Mouse (Mus musculus) hindbrain, embryonic 10.5 days (tissue): ENCODE results near the gene Creb1. TPM values are rescaled to one million over a fixed set of nuclear protein-coding genes. Genes with fewer than 3 reads are reported as not detected.

Source experiments
- DNase-seq: peaks from one replicate; pipeline ENCODE4 v3.0.0-alpha.2; 2017; ENCODE audit warnings: low spot score
- H3K27ac ChIP-seq: fragments of 300-500 bp; sonication (generic); 2 replicates; pipeline ENCODE4 v1.5.1; 2016; ENCODE audit warnings: mild to moderate bottlenecking, moderate library complexity
- H3K27me3 ChIP-seq: fragments of 300-500 bp; sonication (generic); 2 replicates; pipeline ENCODE4 v1.6.1; 2016; ENCODE audit warnings: mild to moderate bottlenecking; ENCODE audit not compliant: poor library complexity, insufficient read depth, severe bottlenecking
- H3K36me3 ChIP-seq: fragments of 300-500 bp; sonication (generic); 2 replicates; pipeline ENCODE4 v1.6.1; 2016; ENCODE audit warnings: mild to moderate bottlenecking, moderate library complexity
- H3K4me1 ChIP-seq: fragments of 300-500 bp; sonication (generic); replicated peaks from 2 replicates; pipeline ENCODE4 v1.6.1; 2016; ENCODE audit warnings: mild to moderate bottlenecking
- H3K4me3 ChIP-seq: fragments of 300-500 bp; sonication (generic); 2 replicates; pipeline ENCODE4 v1.5.1; 2016; ENCODE audit warnings: mild to moderate bottlenecking, moderate library complexity
- H3K9me3 ChIP-seq: fragments of 300-500 bp; sonication (generic); 2 replicates; pipeline ENCODE4 v1.6.1; 2016; ENCODE audit warnings: mild to moderate bottlenecking, moderate library complexity
- WGBS: fragments of 180-500 bp; shearing (Covaris S2); methylation state at CpG from one replicate; pipeline ENCODE4 v1.1.7; 2016; 5-methylcytosine and 5-hydroxymethylcytosine counted together
- polyA plus RNA-seq: library from polyadenylated mRNA; unstranded; fragments of >200 nt; fragmentation: Nextera tagmentation; extraction: Ambion mirVana; gene quantifications from 2 replicates; pipeline ENCODE4 v1.2.1, GENCODE M21; 2016

Gene Creb1
- polyA plus RNA-seq, 1 experiment from 2014 or later = 38.9 TPM

- no peak overlapping the region for H3K4me3 ChIP-seq
- no peaks in the 10 kb centered on the region for H3K27me3 ChIP-seq
- H3K4me1 ChIP-seq = no peaks in the 10 kb centered on the region
- no peak overlapping the region for H3K27ac ChIP-seq
- 83% methylated on average over 1 of the region's 1 CpGs for WGBS
- no peaks in the 10 kb centered on the region for H3K36me3 ChIP-seq
- no peaks in the 10 kb centered on the region for H3K9me3 ChIP-seq
- no peak for DNase-seq
These were observed 9.3 kb upstream of the Creb1 start for GRCm38 (mm10) chr1:64523117-64523516.

- Histone ChIP-seq H3K4me1 (no peaks in the 10 kb centered on the region), H3K27me3 (no peaks in the 10 kb centered on the region), H3K36me3 (peaks cover 5% of the 10 kb centered on the region), H3K9me3 (peaks cover 4% of the 10 kb centered on the region; the same call in 1 of the 2 replicates), H3K4me3 (no peak overlapping the region), H3K27ac (no peak overlapping the region)
- WGBS = 78% methylated on average over 2 of the region's 2 CpGs
- DNase-seq = no peak
These were observed 7.8 kb upstream of the Creb1 start for GRCm38 (mm10) chr1:64524661-64525060.

GRCm38 (mm10) chr1:64527626-64528025 lies 4.8 kb upstream of the Creb1 start:
- DNase-seq = no peak
- Histone ChIP-seq H3K27ac (no peak overlapping the region), H3K4me1 (peaks cover 14% of the 10 kb centered on the region), H3K27me3 (no peaks in the 10 kb centered on the region), H3K9me3 (peaks cover 4% of the 10 kb centered on the region; the same call in 1 of the 2 replicates), H3K36me3 (peaks cover 5% of the 10 kb centered on the region), H3K4me3 (no peak overlapping the region)

- Histone ChIP-seq H3K27me3 (no peaks in the 10 kb centered on the region), H3K9me3 (peaks cover 4% of the 10 kb centered on the region; the same call in 1 of the 2 replicates), H3K4me1 (peaks cover 23% of the 10 kb centered on the region), H3K27ac (no peak overlapping the region), H3K36me3 (peaks cover 5% of the 10 kb centered on the region), H3K4me3 (no peak overlapping the region)
- 89% methylated on average over 5 of the region's 5 CpGs for WGBS
- DNase-seq = no peak
These were observed 2.6 kb upstream of the Creb1 start for GRCm38 (mm10) chr1:64529781-64530315.

GRCm38 (mm10) chr1:64531548-64531947 lies 897 bp upstream of the Creb1 start:
- no peak for DNase-seq
- peaks cover 8% of the 10 kb centered on the region for H3K36me3 ChIP-seq
- peak overlapping the region; percentile 92 for H3K4me3 ChIP-seq
- H3K27ac ChIP-seq = peak overlapping the region; percentile 95
- peaks cover 4% of the 10 kb centered on the region; the same call in 1 of the 2 replicates for H3K9me3 ChIP-seq
- 28% methylated on average over 7 of the region's 7 CpGs for WGBS
- H3K27me3 ChIP-seq = no peaks in the 10 kb centered on the region
- H3K4me1 ChIP-seq = peaks cover 33% of the 10 kb centered on the region

- H3K27ac ChIP-seq = peak overlapping the region; percentile 95
- H3K9me3 ChIP-seq = peaks cover 4% of the 10 kb centered on the region; the same call in 1 of the 2 replicates
- DNase-seq = no peak
- H3K27me3 ChIP-seq = no peaks in the 10 kb centered on the region
- H3K4me3 ChIP-seq = peak overlapping the region; percentile 92
- WGBS = under 1% methylated on average over 34 of the region's 34 CpGs
- H3K36me3 ChIP-seq = peaks cover 9% of the 10 kb centered on the region
- peaks cover 33% of the 10 kb centered on the region for H3K4me1 ChIP-seq
These were observed 350 bp upstream of the Creb1 start for GRCm38 (mm10) chr1:64532067-64532523.

- peak overlapping the region; percentile 95 for H3K27ac ChIP-seq
- H3K4me1 ChIP-seq = peaks cover 33% of the 10 kb centered on the region
- WGBS = 3% methylated on average over 35 of the region's 35 CpGs
- H3K27me3 ChIP-seq = no peaks in the 10 kb centered on the region
- DNase-seq = peak; percentile 50
- H3K36me3 ChIP-seq = peaks cover 4% of the 10 kb centered on the region; the same call in 1 of the 2 replicates
- no peaks in the 10 kb centered on the region for H3K9me3 ChIP-seq
- H3K4me3 ChIP-seq = peak overlapping the region; percentile 92
These were observed 1.3 kb downstream of the Creb1 start for GRCm38 (mm10) chr1:64533471-64534443.

GRCm38 (mm10) chr1:64538837-64539367 lies 6.5 kb downstream of the Creb1 start:
- WGBS = 93% methylated on average over 3 of the region's 3 CpGs
- DNase-seq = no peak

GRCm38 (mm10) chr1:64543750-64544149 lies 11.3 kb downstream of the Creb1 start:
- Histone ChIP-seq H3K4me3 (no peak overlapping the region), H3K27me3 (no peaks in the 10 kb centered on the region), H3K9me3 (no peaks in the 10 kb centered on the region), H3K27ac (no peak overlapping the region), H3K36me3 (peaks cover 20% of the 10 kb centered on the region), H3K4me1 (no peaks in the 10 kb centered on the region)
- no peak for DNase-seq
- WGBS = 86% methylated on average over 5 of the region's 5 CpGs

More at GRCm38 (mm10) chr1:64538837-64539367, 6.5 kb downstream of the Creb1 start:
- Histone ChIP-seq H3K9me3 (no peaks in the 10 kb centered on the region), H3K27ac (no peak overlapping the region), H3K4me3 (no peak overlapping the region), H3K36me3 (peaks cover 14% of the 10 kb centered on the region), H3K27me3 (no peaks in the 10 kb centered on the region), H3K4me1 (peaks cover 18% of the 10 kb centered on the region)

- Histone ChIP-seq H3K27ac (no peak overlapping the region), H3K36me3 (peaks cover 25% of the 10 kb centered on the region), H3K4me3 (no peak overlapping the region), H3K9me3 (no peaks in the 10 kb centered on the region), H3K27me3 (no peaks in the 10 kb centered on the region), H3K4me1 (no peaks in the 10 kb centered on the region)
- DNase-seq = no peak
- 89% methylated on average over 3 of the region's 3 CpGs for WGBS
These were observed 13.6 kb downstream of the Creb1 start for GRCm38 (mm10) chr1:64546070-64546469.

GRCm38 (mm10) chr1:64549380-64549779 lies 16.9 kb downstream of the Creb1 start:
- Histone ChIP-seq H3K4me1 (no peaks in the 10 kb centered on the region), H3K36me3 (peaks cover 39% of the 10 kb centered on the region), H3K27me3 (no peaks in the 10 kb centered on the region), H3K27ac (no peak overlapping the region), H3K9me3 (no peaks in the 10 kb centered on the region), H3K4me3 (no peak overlapping the region)
- no peak for DNase-seq
- WGBS = 94% methylated on average over 2 of the region's 2 CpGs

- 74% methylated on average over 2 of the region's 2 CpGs for WGBS
- Histone ChIP-seq H3K36me3 (peaks cover 63% of the 10 kb centered on the region), H3K27me3 (no peaks in the 10 kb centered on the region)
These were observed 19.5 kb downstream of the Creb1 start for GRCm38 (mm10) chr1:64551908-64552307.

GRCm38 (mm10) chr1:64560105-64560504 lies 27.7 kb downstream of the Creb1 start:
- Histone ChIP-seq H3K4me1 (no peaks in the 10 kb centered on the region), H3K27me3 (no peaks in the 10 kb centered on the region), H3K27ac (no peak overlapping the region), H3K9me3 (no peaks in the 10 kb centered on the region), H3K36me3 (peaks cover 75% of the 10 kb centered on the region), H3K4me3 (no peak overlapping the region)
- DNase-seq = no peak
- 98% methylated on average over 3 of the region's 3 CpGs for WGBS

More at GRCm38 (mm10) chr1:64551908-64552307, 19.5 kb downstream of the Creb1 start:
- no peak for DNase-seq
- H3K27ac ChIP-seq = no peak overlapping the region
- H3K9me3 ChIP-seq = no peaks in the 10 kb centered on the region
- H3K4me1 ChIP-seq = no peaks in the 10 kb centered on the region
- no peak overlapping the region for H3K4me3 ChIP-seq
